Mouse (Mus musculus) lung, postnatal 0 days (tissue): Measurements from ENCODE around the gene Scd4. TPM values are rescaled to one million over a fixed set of nuclear protein-coding genes. Genes with fewer than 3 reads are reported as not detected.

ENCODE experiments used
- ATAC-seq: fragments of 200-750 bp; cut with Nextera tagmentation; 2 replicates; pipeline ENCODE4 v1.8.0; 2017; ENCODE audit warnings: moderate library complexity
- DNase-seq: peaks from one replicate; pipeline ENCODE4 v3.0.0-alpha.2; 2016; ENCODE audit warnings: low spot score
- H3K27ac ChIP-seq: fragments of 300-500 bp; sonication (generic); 2 replicates; pipeline ENCODE4 v1.5.1; 2014; ENCODE audit warnings: antibody characterized with exemption, mild to moderate bottlenecking, low read length, mixed read lengths
- H3K27me3 ChIP-seq: fragments of 300-500 bp; sonication (generic); replicated peaks from 2 replicates; pipeline ENCODE4 v1.6.1; 2014; ENCODE audit warnings: low read length, mixed read lengths; ENCODE audit not compliant: insufficient read depth
- H3K36me3 ChIP-seq: fragments of 300-500 bp; sonication (generic); 2 replicates; pipeline ENCODE4 v1.6.1; 2014; ENCODE audit warnings: low read length, mixed read lengths; ENCODE audit not compliant: insufficient read depth
- H3K4me1 ChIP-seq: fragments of 300-500 bp; sonication (generic); 2 replicates; pipeline ENCODE4 v1.6.1; 2014; ENCODE audit warnings: antibody characterized with exemption, low read depth, low read length, mixed read lengths; ENCODE audit not compliant: insufficient read depth
- H3K4me2 ChIP-seq: fragments of 300-500 bp; sonication (generic); replicated peaks from 2 replicates; pipeline ENCODE4 v1.6.1; 2014; ENCODE audit warnings: low read depth, mild to moderate bottlenecking, low read length, moderate library complexity, mixed read lengths
- H3K4me3 ChIP-seq: fragments of 300-500 bp; sonication (generic); 2 replicates; pipeline ENCODE4 v1.5.1; 2014; ENCODE audit warnings: low read depth, low read length
- H3K9ac ChIP-seq: fragments of 300-500 bp; sonication (generic); replicated peaks from 2 replicates; pipeline ENCODE4 v1.6.1; 2014; ENCODE audit warnings: low read depth, mild to moderate bottlenecking
- H3K9me3 ChIP-seq: fragments of 300-500 bp; sonication (generic); 2 replicates; pipeline ENCODE4 v1.6.1; 2016; ENCODE audit warnings: low read length, mixed read lengths
- CTCF ChIP-seq: IDR thresholded peaks from 2 replicates; pipeline ENCODE4 v1.5.1; 2016; ENCODE audit warnings: antibody characterized with exemption, mild to moderate bottlenecking
- EP300 ChIP-seq: IDR thresholded peaks from 2 replicates; pipeline ENCODE4 v1.6.1; 2016; ENCODE audit warnings: antibody characterized with exemption, mild to moderate bottlenecking, control low read depth
- WGBS: fragments of 180-500 bp; shearing (Covaris S2); extraction: QIAGEN DNeasy Blood & Tissue Kit; methylation state at CpG from one replicate; pipeline ENCODE4 v1.1.7; 2014; 5-methylcytosine and 5-hydroxymethylcytosine counted together
- polyA plus RNA-seq: library from polyadenylated mRNA; unstranded; fragments of >200 nt; fragmentation: Nextera tagmentation; extraction: Ambion mirVana; gene quantifications from 2 replicates; pipeline ENCODE4 v1.2.1, GENCODE M21; 2015

The Scd4 gene
- polyA plus RNA-seq, 1 experiment from 2014 or later = 0.53 TPM

- DNase-seq = no peak
- ATAC-seq = no peak
- TF ChIP-seq CTCF (no peak), EP300 (no peak)
- Histone ChIP-seq H3K9me3 (no peaks in the 10 kb centered on the region), H3K4me1 (peaks cover 37% of the 10 kb centered on the region), H3K27me3 (no peaks in the 10 kb centered on the region), H3K4me3 (peak overlapping the region; percentile 67; the same call in 1 of the 2 replicates), H3K36me3 (peaks cover 41% of the 10 kb centered on the region), H3K4me2 (peak overlapping the region; percentile 70), H3K27ac (0 out of 2 replicates have a peak overlapping the region, but pooled peaks have one; percentile 38), H3K9ac (no peak overlapping the region)
- WGBS = 59% methylated on average over 9 of the region's 9 CpGs
Observed at GRCm38 (mm10) chr19:44299078-44299477, 33.8 kb upstream of the Scd4 start.

- H3K27ac ChIP-seq = peak overlapping the region; percentile 59
- peaks cover 37% of the 10 kb centered on the region for H3K4me1 ChIP-seq
- ATAC-seq = no peak
- no peaks in the 10 kb centered on the region for H3K27me3 ChIP-seq
- H3K4me3 ChIP-seq = no peak overlapping the region
- WGBS = 32% methylated on average over 6 of the region's 6 CpGs
- peak overlapping the region; percentile 34 for H3K4me2 ChIP-seq
- H3K36me3 ChIP-seq = peaks cover 50% of the 10 kb centered on the region
- no peak overlapping the region for H3K9ac ChIP-seq
- no peaks in the 10 kb centered on the region for H3K9me3 ChIP-seq
- TF ChIP-seq CTCF (no peak), EP300 (peak; percentile 35; the same call in 1 of the 2 replicates)
- no peak for DNase-seq
Observed at GRCm38 (mm10) chr19:44299902-44300301, 33.0 kb upstream of the Scd4 start.

- no peak overlapping the region; the same call in 1 of the 2 replicates for H3K27ac ChIP-seq
- peak overlapping the region; percentile 34 for H3K4me2 ChIP-seq
- DNase-seq (no peak), ATAC-seq (no peak)
- no peak for TF ChIP-seq CTCF
- TF ChIP-seq EP300 = no peak
- H3K36me3 ChIP-seq = peaks cover 56% of the 10 kb centered on the region
- no peaks in the 10 kb centered on the region for H3K27me3 ChIP-seq
- H3K4me3 ChIP-seq = no peak overlapping the region
- peaks cover 38% of the 10 kb centered on the region for H3K4me1 ChIP-seq
- H3K9me3 ChIP-seq = no peaks in the 10 kb centered on the region
- 60% methylated on average over 7 of the region's 7 CpGs for WGBS
- H3K9ac ChIP-seq = no peak overlapping the region
Observed at GRCm38 (mm10) chr19:44300520-44300919, 32.4 kb upstream of the Scd4 start.

GRCm38 (mm10) chr19:44301176-44301575, 31.7 kb upstream of the Scd4 start:
- DNase-seq (peak; percentile 85), ATAC-seq (peak; percentile 60)
- H3K4me1 ChIP-seq = peaks cover 35% of the 10 kb centered on the region

GRCm38 (mm10) chr19:44301671-44302305, 31.1 kb upstream of the Scd4 start:
- TF ChIP-seq EP300 = no peak
- TF ChIP-seq CTCF = no peak
- H3K9ac ChIP-seq = no peak overlapping the region
- 0 out of 2 replicates have a peak overlapping the region, but pooled peaks have one; percentile 38 for H3K27ac ChIP-seq
- H3K4me2 ChIP-seq = no peak overlapping the region
- no peaks in the 10 kb centered on the region for H3K27me3 ChIP-seq
- H3K36me3 ChIP-seq = peaks cover 65% of the 10 kb centered on the region
- peaks cover 28% of the 10 kb centered on the region for H3K4me1 ChIP-seq
- H3K9me3 ChIP-seq = no peaks in the 10 kb centered on the region
- no peak; the same call in none of the 2 replicates for ATAC-seq
- no peak for DNase-seq
- no peak overlapping the region for H3K4me3 ChIP-seq
- 34% methylated on average over 9 of the region's 9 CpGs for WGBS

More at GRCm38 (mm10) chr19:44301176-44301575, 31.7 kb upstream of the Scd4 start:
- Histone ChIP-seq H3K9ac (no peak overlapping the region), H3K27me3 (no peaks in the 10 kb centered on the region), H3K4me3 (no peak overlapping the region), H3K9me3 (no peaks in the 10 kb centered on the region), H3K4me2 (peak overlapping the region; percentile 34; the same call in 1 of the 2 replicates), H3K27ac (peak overlapping the region; percentile 20; the same call in 1 of the 2 replicates), H3K36me3 (peaks cover 62% of the 10 kb centered on the region)
- TF ChIP-seq EP300 = 0 out of 2 replicates have a peak, but pooled peaks have one; percentile 45
- no peak for TF ChIP-seq CTCF
- WGBS = 42% methylated on average over 16 of the region's 16 CpGs

DNA sequence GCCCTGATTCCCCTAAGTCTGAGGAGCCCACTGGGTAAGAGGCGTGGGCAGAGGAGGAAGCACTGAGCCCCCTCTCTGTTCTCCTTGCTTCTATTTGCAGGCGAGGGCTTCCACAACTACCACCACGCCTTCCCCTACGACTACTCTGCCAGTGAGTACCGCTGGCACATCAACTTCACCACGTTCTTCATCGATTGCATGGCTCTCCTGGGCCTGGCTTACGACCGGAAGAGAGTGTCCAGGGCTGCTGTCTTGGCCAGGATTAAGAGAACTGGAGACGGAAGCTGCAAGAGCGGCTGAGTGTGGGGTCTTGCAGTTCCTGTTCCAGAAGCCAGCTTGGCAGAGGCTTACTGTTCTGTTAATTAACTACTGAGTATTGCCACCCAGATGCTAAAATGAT, 30.0 kb upstream of the Scd4 start:
- DNase-seq (peak; percentile 76), ATAC-seq (peak; percentile 22; the same call in 1 of the 2 replicates)
- H3K27me3 ChIP-seq = no peaks in the 10 kb centered on the region
- peaks cover 70% of the 10 kb centered on the region for H3K36me3 ChIP-seq
- H3K4me3 ChIP-seq = no peak overlapping the region
- peaks cover 17% of the 10 kb centered on the region; the same call in 1 of the 2 replicates for H3K4me1 ChIP-seq
- 35% methylated on average over 11 of the region's 11 CpGs for WGBS
- 0 out of 2 replicates have a peak overlapping the region, but pooled peaks have one; percentile 8 for H3K4me2 ChIP-seq
- no peak overlapping the region for H3K9ac ChIP-seq
- no peaks in the 10 kb centered on the region for H3K9me3 ChIP-seq
- no peak overlapping the region for H3K27ac ChIP-seq
- TF ChIP-seq CTCF = no peak
